Mouse (Mus musculus): ENCODE data around the gene Hjurp. TPM values are rescaled to one million over a fixed set of nuclear protein-coding genes. Genes with fewer than 3 reads are reported as not detected.
A peak's percentile ranks its signal among the peaks of the same experiment; 100 is the strongest.

Hjurp gene
- polyA plus RNA-seq, 1 experiment from 2014 or later: 77.9 TPM

GRCm38 (mm10) chr1:88284228-88284945, 7.0 kb upstream of the Hjurp start:
- 65% methylated on average over 10 of the region's 10 CpGs for WGBS
- H3K4me1 ChIP-seq (replicated peaks): no peaks in the 10 kb centered on the region
- H3K36me3 ChIP-seq: no peaks in the 10 kb centered on the region
- ATAC-seq (ENCODE audit: low FRiP score, low read depth): peak; percentile 35; the same call in 1 of the 2 replicates
- no peaks in the 10 kb centered on the region for H3K27me3 ChIP-seq
- H3K9me3 ChIP-seq: peaks cover 35% of the 10 kb centered on the region
- H3K27ac ChIP-seq (replicated peaks): no peak overlapping the region
- H3K9ac ChIP-seq: no peak overlapping the region
- H3K4me2 ChIP-seq: no peak overlapping the region
- no peak overlapping the region for H3K4me3 ChIP-seq

- peaks cover 30% of the 10 kb centered on the region for H3K9me3 ChIP-seq
- no peak for ATAC-seq (ENCODE audit: low FRiP score, low read depth)
- WGBS: 82% methylated on average over 15 of the region's 15 CpGs
Observed at GRCm38 (mm10) chr1:88283376-88284227, 6.2 kb upstream of the Hjurp start.

GRCm38 (mm10) chr1:88282301-88282700, 4.9 kb upstream of the Hjurp start:
- no peak overlapping the region for H3K9ac ChIP-seq
- H3K4me1 ChIP-seq (replicated peaks): peaks cover 6% of the 10 kb centered on the region
- no peak overlapping the region for H3K4me3 ChIP-seq
- no peaks in the 10 kb centered on the region for H3K36me3 ChIP-seq
- H3K9me3 ChIP-seq: peaks cover 25% of the 10 kb centered on the region; the same call in 1 of the 2 replicates
- H3K27ac ChIP-seq (replicated peaks): no peak overlapping the region
- 61% methylated on average over 3 of the region's 3 CpGs for WGBS
- no peak for ATAC-seq (ENCODE audit: low FRiP score, low read depth)
- no peaks in the 10 kb centered on the region for H3K27me3 ChIP-seq
- H3K4me2 ChIP-seq: no peak overlapping the region

More at GRCm38 (mm10) chr1:88283376-88284227, 6.2 kb upstream of the Hjurp start:
- no peaks in the 10 kb centered on the region for H3K4me1 ChIP-seq (replicated peaks)
- no peak overlapping the region for H3K9ac ChIP-seq
- no peak overlapping the region for H3K27ac ChIP-seq (replicated peaks)
- H3K27me3 ChIP-seq: no peaks in the 10 kb centered on the region
- H3K4me3 ChIP-seq: no peak overlapping the region
- no peak overlapping the region for H3K4me2 ChIP-seq
- no peaks in the 10 kb centered on the region for H3K36me3 ChIP-seq

GRCm38 (mm10) chr1:88280006-88280690, 2.7 kb upstream of the Hjurp start:
- Histone ChIP-seq H3K27ac (replicated peaks) (no peak overlapping the region), H3K27me3 (no peaks in the 10 kb centered on the region), H3K9me3 (peaks cover 25% of the 10 kb centered on the region; the same call in 1 of the 2 replicates), H3K9ac (no peak overlapping the region), H3K36me3 (no peaks in the 10 kb centered on the region), H3K4me2 (no peak overlapping the region), H3K4me3 (no peak overlapping the region), H3K4me1 (replicated peaks) (peaks cover 21% of the 10 kb centered on the region)
- ATAC-seq (ENCODE audit: low FRiP score, low read depth): no peak
- 76% methylated on average over 15 of the region's 15 CpGs for WGBS

- Histone ChIP-seq H3K9me3 (peaks cover 19% of the 10 kb centered on the region; the same call in 1 of the 2 replicates), H3K27ac (replicated peaks) (no peak overlapping the region), H3K4me3 (no peak overlapping the region), H3K9ac (no peak overlapping the region), H3K36me3 (no peaks in the 10 kb centered on the region), H3K4me2 (no peak overlapping the region), H3K27me3 (no peaks in the 10 kb centered on the region), H3K4me1 (replicated peaks) (peaks cover 21% of the 10 kb centered on the region)
- ATAC-seq (ENCODE audit: low FRiP score, low read depth): no peak
- WGBS: 70% methylated on average over 9 of the region's 9 CpGs
Observed at GRCm38 (mm10) chr1:88279111-88280005, 1.9 kb upstream of the Hjurp start.

- H3K27me3 ChIP-seq: no peaks in the 10 kb centered on the region
- peak overlapping the region; percentile 15 for H3K27ac ChIP-seq (replicated peaks)
- H3K36me3 ChIP-seq: 0 out of 2 replicates have a peak, but pooled peaks cover 10% of the 10 kb centered on the region
- peaks cover 21% of the 10 kb centered on the region for H3K4me1 ChIP-seq (replicated peaks)
- 66% methylated on average over 18 of the region's 18 CpGs for WGBS
- H3K4me2 ChIP-seq: peak overlapping the region; percentile 56
- H3K9ac ChIP-seq: peak overlapping the region; percentile 52
- peaks cover 8% of the 10 kb centered on the region; the same call in 1 of the 2 replicates for H3K9me3 ChIP-seq
- H3K4me3 ChIP-seq: peak overlapping the region; percentile 42
- ATAC-seq (ENCODE audit: low FRiP score, low read depth): peak; percentile 9
Observed at GRCm38 (mm10) chr1:88277818-88278511, 532 bp upstream of the Hjurp start.

GRCm38 (mm10) chr1:88276524-88277097, 822 bp downstream of the Hjurp start:
- H3K4me2 ChIP-seq: peak overlapping the region; percentile 56
- H3K27me3 ChIP-seq: no peaks in the 10 kb centered on the region
- 24% methylated on average over 10 of the region's 10 CpGs for WGBS
- H3K9me3 ChIP-seq: no peaks in the 10 kb centered on the region
- H3K9ac ChIP-seq: peak overlapping the region; percentile 52
- H3K27ac ChIP-seq (replicated peaks): peak overlapping the region; percentile 57
- H3K36me3 ChIP-seq: 0 out of 2 replicates have a peak, but pooled peaks cover 14% of the 10 kb centered on the region
- peaks cover 21% of the 10 kb centered on the region for H3K4me1 ChIP-seq (replicated peaks)
- ATAC-seq (ENCODE audit: low FRiP score, low read depth): peak; percentile 46
- peak overlapping the region; percentile 42 for H3K4me3 ChIP-seq

DNA sequence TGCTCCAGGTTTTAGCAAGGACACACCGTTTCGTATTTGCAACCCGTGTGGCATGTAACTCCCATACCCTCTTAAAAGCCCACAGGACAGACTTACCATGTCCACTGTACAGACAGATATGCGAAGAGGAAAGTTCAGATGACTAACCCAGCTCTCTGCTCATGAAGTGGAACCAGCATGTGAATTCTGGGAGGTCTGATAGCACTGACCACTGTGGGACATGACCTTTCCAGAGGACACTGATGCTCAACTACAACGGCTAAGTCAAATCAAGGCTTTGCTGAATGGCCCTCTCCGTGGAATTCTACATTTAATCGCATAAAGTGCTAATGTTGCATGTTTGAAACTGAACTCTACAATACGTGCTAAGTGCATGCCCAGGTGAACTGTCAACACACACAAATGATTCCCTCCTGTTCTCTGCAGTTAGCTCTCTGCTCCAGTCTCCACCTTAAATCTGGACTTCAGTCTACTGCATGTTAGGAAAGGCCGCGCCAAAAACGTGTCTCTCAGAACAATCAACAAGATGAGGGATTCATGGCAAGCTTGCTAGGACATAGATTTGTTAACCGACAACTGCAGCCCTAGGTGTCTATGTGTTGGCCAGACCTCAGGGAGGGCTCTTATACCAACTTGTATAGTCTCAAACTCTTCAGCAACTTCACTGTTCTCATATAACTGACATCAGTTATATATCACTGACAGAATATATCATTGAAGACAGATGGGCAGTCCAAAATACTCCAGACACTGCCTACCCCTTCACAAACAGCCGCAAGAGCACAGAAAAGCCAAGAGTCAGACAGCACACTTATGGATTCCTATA, 1.5 kb downstream of the Hjurp start:
- Histone ChIP-seq H3K9me3 (no peaks in the 10 kb centered on the region), H3K4me3 (peak overlapping the region; percentile 42), H3K27ac (replicated peaks) (no peak overlapping the region), H3K9ac (peak overlapping the region; percentile 52), H3K4me2 (peak overlapping the region; percentile 56), H3K27me3 (no peaks in the 10 kb centered on the region), H3K4me1 (replicated peaks) (peaks cover 21% of the 10 kb centered on the region), H3K36me3 (0 out of 2 replicates have a peak, but pooled peaks cover 14% of the 10 kb centered on the region)
- 69% methylated on average over 13 of the region's 13 CpGs for WGBS
- no peak for ATAC-seq (ENCODE audit: low FRiP score, low read depth)

DNA sequence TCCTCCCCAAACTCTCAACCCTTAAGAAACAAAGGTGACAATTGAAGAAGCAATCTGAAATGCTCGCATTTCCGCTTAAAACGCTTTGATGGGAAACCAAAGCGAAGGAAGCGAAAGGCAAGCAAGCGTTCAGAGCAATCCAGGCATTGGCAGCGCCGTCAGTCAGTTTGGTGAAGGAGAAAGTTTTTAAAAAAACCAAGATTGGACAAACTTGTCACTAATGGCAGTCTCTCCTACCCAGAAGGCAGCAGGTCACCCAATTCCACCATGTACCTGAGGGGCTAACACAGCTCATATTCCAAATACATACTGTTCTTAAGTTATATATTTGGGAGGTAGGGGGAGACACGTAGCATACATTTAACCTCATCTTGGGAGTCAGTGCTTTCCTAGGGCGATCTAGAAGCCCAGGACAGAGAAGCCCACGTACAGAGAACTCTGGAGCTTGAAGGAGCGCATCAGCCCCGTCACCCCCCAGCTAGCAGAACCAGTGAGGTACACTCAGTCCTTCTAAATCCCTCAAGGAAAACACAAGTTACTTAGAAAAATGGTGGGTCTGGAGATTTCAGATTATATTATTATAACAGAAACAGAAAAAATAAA, 2.3 kb downstream of the Hjurp start:
- no peak overlapping the region for H3K27ac ChIP-seq (replicated peaks)
- peaks cover 21% of the 10 kb centered on the region for H3K4me1 ChIP-seq (replicated peaks)
- H3K27me3 ChIP-seq: no peaks in the 10 kb centered on the region
- 0 out of 2 replicates have a peak, but pooled peaks cover 14% of the 10 kb centered on the region for H3K36me3 ChIP-seq
- 70% methylated on average over 13 of the region's 13 CpGs for WGBS
- no peak overlapping the region for H3K4me3 ChIP-seq
- no peaks in the 10 kb centered on the region for H3K9me3 ChIP-seq
- no peak overlapping the region for H3K9ac ChIP-seq
- no peak overlapping the region for H3K4me2 ChIP-seq
- ATAC-seq (ENCODE audit: low FRiP score, low read depth): no peak

All from hindbrain, embryonic 15.5 days (tissue).